Mouse (Mus musculus): ENCODE data around the gene Sumf1.

DNA sequence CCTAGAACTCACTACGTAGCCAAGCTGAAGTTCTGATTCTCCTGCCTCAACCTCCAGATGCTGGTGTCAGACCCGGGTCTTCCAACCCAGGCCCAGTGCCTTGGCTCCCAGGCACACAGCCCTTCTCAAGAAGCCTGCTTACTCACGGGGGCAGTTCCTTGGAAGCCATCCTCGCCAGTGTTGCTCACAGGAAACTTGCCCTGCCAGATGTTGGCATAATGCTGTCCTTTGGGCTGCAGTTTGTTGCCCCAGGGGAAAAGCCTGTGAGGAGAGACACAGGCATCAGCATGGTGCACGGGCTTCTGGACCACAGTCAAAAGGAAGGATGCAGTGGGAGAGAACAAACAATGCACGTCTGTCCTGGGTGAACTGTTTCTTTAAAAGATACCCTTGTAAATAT lies 33.3 kb downstream of the Sumf1 start:
- no peak for TF ChIP-seq EP300 (IDR thresholded peaks at IDR 0.05; ENCODE audit: insufficient read depth, low read depth, low read length)
- no peak for TF ChIP-seq CTCF (IDR thresholded peaks at IDR 0.05)
- TF ChIP-seq POLR2A (IDR thresholded peaks at IDR 0.05; ENCODE audit: insufficient read depth, low read depth, low read length), result no peak
